Mouse (Mus musculus) embryo, embryonic 11.5 days (tissue): Measurements from ENCODE around the gene Tsku.

ENCODE experiments used
- DNase-seq: peaks from one replicate; pipeline ENCODE4 v3.0.0-alpha.2; 2012; ENCODE audit warnings: low read depth, low spot score

Tsku gene

DNA sequence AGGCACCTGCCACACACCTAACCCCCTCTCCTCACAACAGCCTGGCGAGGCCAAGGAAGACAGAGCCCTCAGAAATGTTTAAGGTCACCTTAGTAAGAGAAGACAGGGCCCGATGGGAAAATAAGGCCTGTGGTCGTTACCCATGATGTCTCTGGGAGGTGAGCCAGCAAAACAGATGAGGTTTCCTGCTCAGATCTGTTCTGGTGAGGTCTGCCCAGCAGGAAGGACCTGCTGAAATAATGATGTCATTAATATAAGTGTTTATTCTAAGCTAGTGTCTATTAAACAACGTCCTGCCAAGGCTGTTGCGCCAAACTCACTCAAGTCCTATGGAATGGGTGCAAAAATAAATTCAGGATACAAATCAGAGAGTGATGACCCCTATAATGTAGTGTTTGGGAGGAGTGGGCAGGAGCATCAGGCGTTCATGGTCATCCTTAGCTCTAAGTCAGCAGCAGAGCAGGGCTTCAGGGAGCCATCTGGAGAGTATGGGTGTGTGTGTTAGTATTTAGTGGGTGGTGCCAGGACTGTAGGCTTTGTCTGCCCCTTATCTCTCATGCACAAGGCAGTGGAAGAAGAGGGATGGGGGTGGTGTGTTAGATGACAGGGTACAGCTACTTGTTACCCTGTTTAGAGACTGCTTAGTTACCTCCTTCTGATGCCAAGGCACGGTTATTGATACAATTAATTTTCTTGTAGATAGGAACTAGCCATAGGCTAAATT, 31.3 kb downstream of the Tsku start:
- DNase-seq = no peak

DNA sequence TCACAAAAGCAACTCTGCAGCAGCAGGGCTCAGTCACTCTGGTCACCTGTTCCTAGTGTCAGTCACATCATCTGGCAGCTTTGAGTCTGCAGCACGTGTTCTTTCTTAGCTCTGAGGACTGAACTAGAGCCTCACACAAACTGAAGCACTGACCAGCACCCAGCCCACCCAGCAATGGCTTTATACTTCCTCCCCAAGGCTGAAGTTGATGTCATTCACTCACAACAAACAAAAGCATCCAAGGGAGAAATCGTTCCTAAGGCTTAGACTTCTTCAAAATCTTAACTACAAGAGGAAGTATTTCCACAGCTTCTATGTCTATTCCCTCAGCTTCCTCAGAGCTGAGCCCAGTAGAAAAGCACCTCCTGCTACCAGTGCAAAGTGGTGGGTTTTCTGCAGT, 32.8 kb downstream of the Tsku start:
- no peak for DNase-seq

DNA sequence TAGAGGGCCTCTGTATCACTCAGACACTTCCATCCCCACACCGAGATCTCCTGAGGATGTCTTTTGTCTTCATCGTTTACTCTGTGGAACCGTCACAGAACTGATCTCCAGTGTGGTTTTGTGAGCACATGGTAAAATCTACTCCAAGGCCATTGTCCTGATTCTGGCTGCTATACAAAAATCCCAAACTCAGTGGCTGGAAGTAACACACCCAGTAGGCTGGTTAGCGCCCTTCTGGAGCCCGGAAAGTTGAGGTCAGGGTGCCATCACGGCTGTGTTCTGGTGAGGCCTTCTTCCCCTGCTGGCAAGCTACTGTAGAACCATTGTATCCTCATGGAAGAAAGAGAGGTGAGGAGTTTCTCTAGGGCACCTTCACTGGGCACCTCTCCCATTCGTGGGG, 35.1 kb downstream of the Tsku start:
- no peak for DNase-seq

DNA sequence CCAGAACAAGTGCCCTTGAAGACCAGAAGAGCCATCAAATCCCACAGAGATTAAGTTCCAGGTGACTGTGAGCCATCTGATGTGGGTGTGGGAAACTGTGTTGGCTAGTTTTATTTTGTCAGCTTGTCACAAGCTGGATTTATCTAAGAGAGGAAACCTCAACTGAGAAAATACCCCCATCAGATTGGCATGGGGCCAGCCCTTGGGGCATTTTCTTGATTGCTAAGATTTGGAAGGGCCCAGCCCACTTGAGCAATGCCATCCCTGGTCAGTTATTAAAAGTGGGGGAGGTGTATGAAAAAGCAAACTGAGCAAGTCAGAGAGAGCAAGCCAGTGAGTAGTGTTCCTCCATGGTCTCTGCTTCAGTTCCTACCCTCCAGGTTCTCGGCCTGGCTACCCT, 36.9 kb downstream of the Tsku start:
- DNase-seq = no peak

DNA sequence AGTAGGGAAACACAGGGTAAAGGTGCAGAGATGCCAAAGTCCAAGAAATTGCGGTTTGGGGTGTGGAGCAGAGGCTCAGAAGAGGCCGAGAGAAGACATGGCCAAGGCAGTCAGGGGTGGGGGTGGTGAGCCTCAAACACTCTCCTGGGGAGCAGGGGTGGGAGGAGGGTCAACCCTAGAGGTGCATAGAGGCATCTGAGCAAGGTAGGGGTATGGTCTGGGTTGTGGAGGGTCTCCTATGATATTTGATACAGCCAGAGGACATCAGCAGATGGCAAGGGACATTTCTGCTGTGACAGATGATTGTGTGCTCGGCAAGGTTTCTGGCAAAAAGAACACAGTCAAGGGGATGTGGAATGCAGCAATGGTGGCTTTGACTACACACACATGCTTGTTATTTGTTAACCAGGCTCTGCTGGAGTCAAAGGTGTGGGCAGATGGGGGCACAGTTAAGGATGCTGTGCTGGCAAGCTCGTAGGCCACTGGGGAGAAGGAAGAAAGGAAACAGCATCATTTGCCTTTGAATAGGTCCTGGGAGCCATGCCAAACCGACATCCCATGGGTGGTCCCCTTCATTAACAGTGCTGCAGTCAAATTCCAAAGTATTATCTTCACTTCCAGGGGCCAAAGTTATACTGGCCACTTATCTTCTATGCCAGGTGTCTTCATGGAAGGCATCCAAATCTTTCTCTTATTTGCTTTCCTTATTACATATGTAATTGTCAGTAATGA, 37.7 kb downstream of the Tsku start:
- DNase-seq = no peak

DNA sequence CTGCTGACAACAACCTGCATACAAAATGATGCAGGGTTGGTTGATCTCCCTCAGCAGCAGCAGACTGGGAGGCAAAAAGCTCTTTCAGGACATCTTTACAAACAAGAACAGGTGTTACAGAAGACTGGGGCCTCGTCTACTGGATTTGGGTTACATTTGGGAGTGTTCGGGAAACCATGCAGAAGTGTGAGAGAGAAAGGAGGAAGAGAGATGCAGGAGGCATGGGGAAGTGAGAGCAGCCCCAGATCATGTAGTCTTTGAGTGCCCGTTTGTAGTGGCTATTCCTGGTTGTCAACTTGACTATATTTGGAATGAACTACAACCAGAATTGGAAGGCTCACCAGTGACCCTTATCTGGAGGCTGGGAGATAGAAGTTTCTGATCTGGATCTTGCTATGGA, 38.7 kb downstream of the Tsku start:
- no peak for DNase-seq

DNA sequence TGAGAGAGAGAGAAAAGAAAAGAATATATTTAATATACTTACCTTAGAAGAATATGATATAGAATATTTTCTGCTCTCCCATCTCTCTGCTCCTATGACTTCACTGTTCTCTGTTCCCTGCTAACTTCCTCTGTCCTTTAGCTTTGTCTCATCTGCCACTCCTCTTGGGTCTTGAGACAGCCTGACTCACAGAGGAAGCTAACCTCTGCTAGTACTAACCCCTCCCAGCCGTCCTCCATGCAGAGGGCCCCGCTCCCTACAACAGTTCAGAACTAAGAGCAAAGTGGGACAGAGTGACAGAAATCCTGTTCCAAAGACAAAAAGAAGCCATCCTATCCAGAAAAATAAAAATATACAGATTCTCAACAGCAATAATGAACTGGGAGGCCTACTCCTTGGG, 40.0 kb downstream of the Tsku start, which contains the start of gene Acer3:
Acer3 (minus strand) TSS at position 126 of the 400 bp plus-strand sequence.
- DNase-seq = no peak

DNA sequence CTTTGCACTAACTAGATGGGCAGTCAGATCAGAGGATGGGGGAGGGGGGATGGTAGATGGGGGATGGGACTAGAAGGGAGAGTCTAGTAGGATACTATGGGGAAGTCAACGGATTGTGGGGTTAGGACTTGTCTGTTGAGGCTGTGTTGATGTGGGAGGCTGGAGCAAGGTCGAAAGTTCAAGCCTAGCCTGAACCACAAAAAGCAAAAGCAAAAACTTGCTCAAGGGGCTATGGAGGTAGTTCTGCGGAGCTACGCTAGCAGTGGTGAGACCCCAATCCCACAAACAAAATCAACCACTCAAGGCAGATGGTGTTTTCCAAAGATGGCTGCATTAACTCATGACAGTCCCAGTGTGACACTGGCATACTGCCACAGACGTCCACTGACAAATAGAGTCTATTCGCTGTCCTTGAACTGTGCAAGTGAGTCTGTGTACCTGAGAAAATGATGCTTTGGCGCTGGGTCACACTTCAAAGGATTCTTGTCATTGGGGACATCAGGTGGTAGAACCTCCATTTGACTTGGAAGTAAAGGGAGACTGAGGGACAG, 41.0 kb downstream of the Tsku start:
- DNase-seq = no peak

DNA sequence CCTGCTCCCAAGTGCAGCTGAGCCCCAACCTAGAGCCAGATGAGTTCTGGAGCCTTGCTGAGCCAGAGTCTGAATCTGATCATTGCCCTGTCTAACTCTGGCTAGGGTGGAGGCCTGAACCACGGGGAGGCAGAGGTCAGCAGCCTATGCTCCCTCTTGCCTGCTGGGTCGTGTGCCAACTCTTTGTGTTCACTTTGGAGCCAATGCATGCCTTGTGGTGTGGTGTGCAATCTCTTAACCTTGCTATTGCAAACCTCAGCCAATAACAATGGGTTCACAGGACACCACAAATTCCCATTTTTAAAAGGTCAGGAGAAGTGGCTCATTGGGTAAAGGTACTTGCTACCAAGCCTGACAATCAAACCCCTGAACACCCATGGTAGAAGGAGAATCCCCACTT, 44.6 kb downstream of the Tsku start:
- DNase-seq = no peak

DNA sequence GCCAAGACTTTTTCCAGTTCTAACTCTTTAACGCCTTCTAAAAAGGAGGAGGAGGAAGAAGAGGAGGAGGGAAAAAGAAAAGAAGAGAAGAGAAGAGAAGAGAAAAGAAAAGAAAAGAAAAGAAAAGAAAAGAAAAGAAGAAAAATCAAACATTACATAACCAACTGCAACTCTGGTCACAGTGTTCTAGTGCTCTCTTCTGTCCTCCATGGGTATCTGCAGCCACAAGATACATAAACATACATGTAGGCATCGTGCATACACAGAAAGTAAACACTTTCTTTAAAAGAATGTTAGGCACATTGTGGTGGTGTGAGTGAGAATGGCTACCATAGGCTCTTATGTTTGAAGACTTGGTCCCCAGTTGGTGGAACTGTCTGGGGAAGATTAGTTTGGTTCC, 46.0 kb downstream of the Tsku start:
- DNase-seq = no peak

DNA sequence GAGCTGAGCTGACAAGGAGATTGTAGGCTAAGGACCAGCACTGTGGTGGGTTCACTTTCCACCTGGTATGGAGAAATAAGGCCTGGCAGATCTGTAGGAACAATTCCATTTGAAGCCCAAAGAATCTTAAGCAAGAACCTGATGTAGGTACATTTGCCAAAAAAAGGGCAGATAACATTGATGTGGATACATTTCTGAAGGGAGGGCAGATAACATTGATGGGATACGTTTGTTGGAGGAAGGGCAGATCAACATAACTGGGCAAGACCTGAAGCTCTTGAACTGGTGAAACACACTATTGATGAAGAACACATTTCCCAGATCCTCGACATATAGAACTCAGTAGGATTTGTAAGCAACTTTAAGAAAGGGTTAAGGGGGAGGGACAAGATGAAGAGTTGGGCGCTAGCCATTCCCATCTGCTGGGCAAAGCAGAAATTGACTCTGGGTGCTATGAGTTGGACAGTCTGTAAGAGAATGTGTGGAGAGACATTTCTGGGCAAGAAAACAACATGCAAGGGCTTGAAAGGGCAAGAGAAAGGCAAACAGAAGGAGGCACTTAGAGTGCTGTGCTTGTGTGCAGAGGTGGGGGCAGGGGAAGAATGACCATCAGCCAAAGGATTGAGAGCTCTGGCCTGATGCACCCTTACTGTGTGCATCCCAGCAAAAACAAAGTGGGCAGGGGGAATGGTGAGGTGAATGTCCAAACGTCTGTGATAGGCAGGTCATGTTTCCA, 48.8 kb downstream of the Tsku start:
- DNase-seq = no peak

DNA sequence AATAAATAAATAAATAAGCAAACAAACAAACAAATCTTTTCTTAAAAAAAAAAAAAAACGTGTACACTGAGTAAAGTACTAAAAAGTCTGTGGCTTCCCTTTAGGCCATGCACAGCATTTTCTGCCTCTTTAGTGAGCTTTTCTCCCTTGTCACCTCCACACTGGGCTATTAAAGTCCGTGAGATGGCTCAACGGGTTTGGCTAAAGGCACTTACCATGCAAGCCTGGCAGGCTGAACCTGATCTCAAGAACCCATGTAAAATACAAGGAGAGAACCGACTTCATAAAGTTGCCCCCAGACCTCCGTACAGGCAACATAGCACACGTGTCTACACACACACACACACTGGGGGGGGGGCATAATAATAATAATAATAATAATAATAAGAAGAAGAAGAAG, 50.9 kb downstream of the Tsku start:
- DNase-seq = no peak

DNA sequence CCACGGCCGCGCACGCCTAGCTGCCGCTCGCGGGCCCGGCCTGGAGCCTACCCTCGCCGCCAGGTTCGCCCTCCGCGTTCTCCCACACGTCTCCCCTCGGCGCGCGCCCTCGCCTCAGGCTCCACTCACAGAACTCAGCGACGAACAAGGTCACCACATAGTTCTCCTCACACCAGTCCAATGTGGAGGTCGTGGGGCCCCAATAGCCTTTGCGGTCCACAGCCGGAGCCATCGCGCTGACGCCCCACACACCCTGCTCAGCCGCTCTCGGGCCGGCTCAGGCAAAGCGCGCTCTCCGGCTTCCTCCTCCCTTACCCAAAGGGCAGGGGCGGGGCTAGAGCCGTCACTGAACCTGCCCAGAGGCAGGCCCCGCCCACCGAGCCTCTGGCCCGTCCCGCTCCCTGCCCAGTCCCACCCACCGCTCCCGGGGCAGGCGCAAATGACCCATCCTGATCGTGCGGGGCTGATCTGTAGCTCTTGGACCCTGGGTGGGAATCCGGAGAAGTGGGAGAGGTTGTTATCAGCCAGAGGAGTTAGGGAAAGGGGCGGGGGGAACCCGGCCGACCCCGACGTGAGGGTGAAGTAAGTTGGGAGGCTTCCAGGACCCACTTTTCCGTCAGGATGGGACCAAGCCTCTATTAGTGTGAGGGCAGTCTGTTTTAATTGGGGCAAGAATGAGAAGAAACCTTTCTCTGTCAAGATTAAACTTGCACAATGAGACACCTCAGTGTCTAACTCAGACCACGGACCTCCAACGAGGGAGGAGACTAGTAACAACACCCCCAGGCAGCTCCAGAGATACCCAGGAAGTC, 51.7 kb downstream of the Tsku start:
- peak; percentile 87 for DNase-seq

DNA sequence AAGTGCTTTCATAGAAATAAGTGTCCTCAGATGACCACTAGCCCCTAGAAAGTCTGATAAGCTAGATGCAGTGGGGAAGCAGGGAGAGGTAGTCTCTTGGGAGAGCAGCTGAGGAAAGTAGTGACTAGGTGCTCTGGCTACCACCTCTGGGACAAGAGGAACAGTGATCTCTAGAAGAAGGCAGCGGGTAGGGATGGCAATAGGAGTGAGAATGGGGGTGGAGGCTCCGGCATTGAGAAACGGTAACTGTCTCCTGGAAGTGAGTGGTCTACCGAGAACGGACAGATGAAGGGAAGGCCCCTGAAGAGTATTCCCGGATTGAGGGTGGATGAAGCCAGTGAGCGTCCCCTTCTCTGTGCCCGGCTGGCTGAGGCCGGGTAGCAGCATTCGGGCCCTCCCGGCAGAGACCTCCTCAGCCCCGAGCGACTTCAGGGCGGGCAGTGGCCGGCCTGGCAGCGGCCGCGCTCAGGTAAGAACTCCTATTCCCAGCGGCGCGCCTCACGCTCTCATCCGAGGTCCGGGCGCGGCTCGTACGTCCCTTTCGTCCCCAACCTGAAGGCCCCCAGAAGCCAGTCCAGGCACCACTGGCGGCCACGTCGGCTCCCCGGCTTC, 52.4 kb downstream of the Tsku start:
- no peak for DNase-seq

DNA sequence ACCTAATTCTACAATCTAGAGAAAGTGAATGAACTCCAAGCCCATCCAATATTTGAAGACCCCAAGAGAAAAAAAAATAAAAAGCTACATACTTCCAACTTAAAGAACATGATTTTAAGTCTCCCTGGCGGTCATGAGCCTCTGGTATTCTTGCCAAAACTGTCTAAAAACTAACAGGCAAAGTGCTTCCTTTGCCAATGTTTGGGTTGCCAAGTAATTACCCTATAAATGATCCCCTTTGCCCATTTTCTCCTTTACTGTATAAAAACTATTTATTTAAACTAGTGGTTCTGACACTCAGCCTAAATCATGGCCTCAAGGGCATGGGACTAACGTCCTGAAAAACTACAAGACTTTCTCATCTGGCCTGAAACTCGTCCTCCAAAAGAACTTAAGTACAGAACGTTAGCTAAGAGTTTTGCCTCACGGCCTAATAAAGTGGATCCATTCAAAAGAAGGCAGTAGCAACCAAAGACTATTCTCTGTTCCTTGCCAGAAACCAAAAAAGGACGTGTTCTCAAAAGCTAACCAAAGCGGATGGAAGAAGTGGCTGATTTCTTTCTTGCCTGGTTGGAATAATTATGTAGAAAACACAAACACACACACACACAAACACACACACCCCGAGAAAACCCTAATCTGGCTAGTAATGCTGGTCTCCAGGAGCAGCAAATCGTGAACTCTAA, 53.1 kb downstream of the Tsku start:
- DNase-seq = no peak

DNA sequence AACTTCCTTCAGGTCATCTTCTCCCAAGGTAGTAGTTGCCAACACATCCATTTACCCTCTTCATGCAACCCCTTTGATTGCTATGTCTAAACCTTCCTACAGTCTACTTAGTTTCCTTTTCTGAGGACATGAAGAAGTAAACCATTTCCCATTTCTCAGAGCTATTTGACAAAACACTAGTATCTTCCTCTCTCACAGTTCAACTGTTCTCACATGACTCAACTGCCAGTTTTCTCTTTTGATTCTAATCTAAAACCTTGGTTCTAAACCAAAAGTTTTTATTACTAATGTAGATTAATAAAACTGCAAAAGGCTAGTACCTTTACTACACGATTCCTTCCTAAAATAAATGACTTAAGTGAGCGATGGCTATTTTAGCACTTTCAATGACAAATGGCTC, 53.7 kb downstream of the Tsku start:
- no peak for DNase-seq
